Mouse (Mus musculus) MEL (cell line): ENCODE data around the gene Tmprss13. TPM values are rescaled to one million over a fixed set of nuclear protein-coding genes. Genes with fewer than 3 reads are reported as not detected.

ENCODE experiments used
- DNase-seq: peaks from one replicate; pipeline ENCODE4 v3.0.0; 2011; ENCODE audit warnings: low read depth, low spot score
- H3K27ac ChIP-seq: 2 replicates; pipeline ENCODE4 v1.5.1; 2012; ENCODE audit warnings: low read depth, mild to moderate bottlenecking, control low read depth, low read length, moderate library complexity; ENCODE audit not compliant: control insufficient read depth
- H3K27me3 ChIP-seq, 2 experiments: fragments of 150-350 bp in 1 of 2; sonication (generic) in 1 of 2; 2 replicates each; pipeline ENCODE4 v1.6.1; 2012; ENCODE audit warnings: low read length in 2 of 2, mild to moderate bottlenecking in 2 of 2, improper control_type of control experiment in 1 of 2, moderate library complexity in 1 of 2; ENCODE audit not compliant: insufficient read depth in 2 of 2, control insufficient read depth in 1 of 2
- H3K36me3 ChIP-seq, 2 experiments: 2 replicates each; pipeline ENCODE4 v1.6.1; 2012 to 2014; ENCODE audit warnings: low read length in 2 of 2, improper control_type of control experiment in 1 of 2, inconsistent platforms in 1 of 2, mild to moderate bottlenecking in 1 of 2; ENCODE audit not compliant: insufficient read depth in 2 of 2, control insufficient read depth in 1 of 2
- H3K4me1 ChIP-seq, 2 experiments: fragments of 150-350 bp in 1 of 2; sonication (generic) in 1 of 2; 2 replicates each; pipeline ENCODE4 v1.6.1; 2012; ENCODE audit warnings: low read length in 2 of 2, improper control_type of control experiment in 1 of 2, mild to moderate bottlenecking in 1 of 2; ENCODE audit not compliant: insufficient read depth in 2 of 2, control insufficient read depth in 1 of 2
- H3K4me3 ChIP-seq, 2 experiments: fragments of 150-350 bp in 1 of 2; sonication (generic) in 1 of 2; 2 replicates each; pipeline ENCODE4 v1.5.1; 2012; ENCODE audit warnings: low read depth in 2 of 2, low read length in 2 of 2, mild to moderate bottlenecking in 2 of 2, moderate library complexity in 2 of 2, control low read depth in 1 of 2, improper control_type of control experiment in 1 of 2; ENCODE audit not compliant: control insufficient read depth in 1 of 2, insufficient read depth in 1 of 2
- H3K79me2 ChIP-seq: 2 replicates; pipeline ENCODE4 v1.6.1; 2012; ENCODE audit warnings: mild to moderate bottlenecking, low read length, moderate library complexity; ENCODE audit not compliant: control insufficient read depth, poor library complexity, insufficient read depth
- H3K9ac ChIP-seq: 2 replicates; pipeline ENCODE4 v1.6.1; 2012; ENCODE audit warnings: low read depth, mild to moderate bottlenecking, control low read depth, low read length, moderate library complexity; ENCODE audit not compliant: control insufficient read depth, poor library complexity, severe bottlenecking
- H3K9me3 ChIP-seq: fragments of 150-350 bp; sonication (generic); replicated peaks from 2 replicates; pipeline ENCODE4 v1.6.1; 2012; ENCODE audit warnings: mild to moderate bottlenecking, low read length, improper control_type of control experiment, moderate library complexity; ENCODE audit not compliant: insufficient read depth
- BHLHE40 ChIP-seq: IDR thresholded peaks from 2 replicates; pipeline ENCODE4 v1.6.1; 2012; ENCODE audit warnings: low read depth, mild to moderate bottlenecking, inconsistent platforms, low read length, improper control_type of control experiment, borderline replicate concordance
- CHD2 ChIP-seq: IDR thresholded peaks from 2 replicates; pipeline ENCODE4 v1.6.1; 2011; ENCODE audit warnings: low read length, improper control_type of control experiment
- CTCF ChIP-seq, 3 experiments: IDR thresholded peaks in 2 of 3; conservative IDR thresholded peaks in 1 of 3; 2 replicates each; pipeline ENCODE4 v1.5.1; 2011 to 2012; ENCODE audit warnings: low read length in 3 of 3, low read depth in 2 of 3, mild to moderate bottlenecking in 2 of 3, improper control_type of control experiment in 1 of 3, inconsistent platforms in 1 of 3, mixed read lengths in 1 of 3, moderate library complexity in 1 of 3; ENCODE audit not compliant: control insufficient read depth in 1 of 3, insufficient read depth in 1 of 3, poor library complexity in 1 of 3, severe bottlenecking in 1 of 3
- E2F4 ChIP-seq: IDR thresholded peaks from 2 replicates; pipeline ENCODE4 v1.6.1; 2011; ENCODE audit warnings: low read depth, low read length, improper control_type of control experiment, borderline replicate concordance
- EP300 ChIP-seq, 2 experiments: IDR thresholded peaks; 2 replicates each; pipeline ENCODE4 v1.6.1; 2011; ENCODE audit warnings: improper control_type of control experiment in 2 of 2, low read length in 2 of 2, low read depth in 1 of 2, mild to moderate bottlenecking in 1 of 2
- ETS1 ChIP-seq: IDR thresholded peaks from 2 replicates; pipeline ENCODE4 v1.6.1; 2012; ENCODE audit warnings: low read depth, mild to moderate bottlenecking, inconsistent platforms, low read length, improper control_type of control experiment, moderate library complexity
- GATA1 ChIP-seq: IDR thresholded peaks from 2 replicates; pipeline ENCODE4 v1.6.1; 2011; ENCODE audit warnings: low read depth, low read length, improper control_type of control experiment
- HCFC1 ChIP-seq: IDR thresholded peaks from 2 replicates; pipeline ENCODE4 v1.6.1; 2012; ENCODE audit warnings: low read depth, mild to moderate bottlenecking, inconsistent platforms, low read length, improper control_type of control experiment, moderate library complexity
- JUND ChIP-seq: IDR thresholded peaks from 2 replicates; pipeline ENCODE4 v1.6.1; 2011; ENCODE audit warnings: low read depth, mild to moderate bottlenecking, improper control_type of control experiment, low read length
- KAT2A ChIP-seq: conservative IDR thresholded peaks from 2 replicates; pipeline ENCODE4 v1.6.1; 2012; ENCODE audit warnings: low read depth, low read length, improper control_type of control experiment, inconsistent platforms
- MAFK ChIP-seq: IDR thresholded peaks from 2 replicates; pipeline ENCODE4 v1.6.1; 2011; ENCODE audit warnings: low read depth, mild to moderate bottlenecking, low read length, improper control_type of control experiment, borderline replicate concordance
- MAX ChIP-seq: IDR thresholded peaks from 2 replicates; pipeline ENCODE4 v1.6.1; 2011; ENCODE audit warnings: low read length, improper control_type of control experiment
- MAZ ChIP-seq: IDR thresholded peaks from 2 replicates; pipeline ENCODE4 v1.6.1; 2012; ENCODE audit warnings: low read depth, mild to moderate bottlenecking, inconsistent platforms, low read length, improper control_type of control experiment
- MXI1 ChIP-seq: IDR thresholded peaks from 2 replicates; pipeline ENCODE4 v1.6.1; 2011; ENCODE audit warnings: mild to moderate bottlenecking, low read depth, low read length, improper control_type of control experiment
- MYC ChIP-seq: IDR thresholded peaks from 2 replicates; pipeline ENCODE4 v1.6.1; 2011; ENCODE audit warnings: low read depth, mild to moderate bottlenecking, low read length, improper control_type of control experiment, moderate library complexity
- NRF1 ChIP-seq: IDR thresholded peaks from 2 replicates; pipeline ENCODE4 v1.6.1; 2014; ENCODE audit warnings: low read depth, mild to moderate bottlenecking, inconsistent platforms, low read length, improper control_type of control experiment, moderate library complexity; ENCODE audit not compliant: poor library complexity, insufficient read depth, severe bottlenecking
- POLR2A ChIP-seq, 2 experiments: IDR thresholded peaks; 2 replicates each; pipeline ENCODE4 v1.6.1; 2011 to 2012; ENCODE audit warnings: low read length in 2 of 2, mild to moderate bottlenecking in 2 of 2, control low read depth in 1 of 2, improper control_type of control experiment in 1 of 2, low read depth in 1 of 2, moderate library complexity in 1 of 2; ENCODE audit not compliant: control insufficient read depth in 1 of 2, insufficient read depth in 1 of 2, poor library complexity in 1 of 2
- POLR2AphosphoS5 ChIP-seq: IDR thresholded peaks from 2 replicates; pipeline ENCODE4 v1.6.1; 2012; ENCODE audit warnings: low read depth, borderline replicate concordance, mild to moderate bottlenecking, inconsistent platforms, low read length, moderate library complexity, mixed read lengths
- RAD21 ChIP-seq: IDR thresholded peaks from 2 replicates; pipeline ENCODE4 v1.6.1; 2011; ENCODE audit warnings: mild to moderate bottlenecking, low read depth, low read length, improper control_type of control experiment
- SIN3A ChIP-seq: IDR thresholded peaks from 2 replicates; pipeline ENCODE4 v1.6.1; 2012; ENCODE audit warnings: low read length, improper control_type of control experiment, inconsistent platforms
- SMC3 ChIP-seq: IDR thresholded peaks from 2 replicates; pipeline ENCODE4 v1.6.1; 2011; ENCODE audit warnings: low read depth, low read length, improper control_type of control experiment
- TAL1 ChIP-seq: IDR thresholded peaks from 2 replicates; pipeline ENCODE4 v1.6.1; 2012; ENCODE audit warnings: mild to moderate bottlenecking, inconsistent platforms, low read length, moderate library complexity, mixed read lengths
- USF1 ChIP-seq: IDR thresholded peaks from 2 replicates; pipeline ENCODE4 v1.6.1; 2014; ENCODE audit warnings: low read depth, mild to moderate bottlenecking, inconsistent platforms, low read length, improper control_type of control experiment, moderate library complexity
- USF2 ChIP-seq, 2 experiments: IDR thresholded peaks; 2 replicates each; pipeline ENCODE4 v1.6.1; 2011 to 2012; ENCODE audit warnings: improper control_type of control experiment in 2 of 2, low read length in 2 of 2, borderline replicate concordance in 1 of 2, inconsistent platforms in 1 of 2, low read depth in 1 of 2, mild to moderate bottlenecking in 1 of 2; ENCODE audit not compliant: insufficient read depth in 1 of 2
- ZC3H11A ChIP-seq: IDR thresholded peaks from 2 replicates; pipeline ENCODE4 v1.6.1; 2012; ENCODE audit warnings: low read depth, mild to moderate bottlenecking, inconsistent platforms, low read length, improper control_type of control experiment
- ZKSCAN1 ChIP-seq: IDR thresholded peaks from 2 replicates; pipeline ENCODE4 v1.6.1; 2012; ENCODE audit warnings: low read depth, mild to moderate bottlenecking, inconsistent platforms, low read length, improper control_type of control experiment, moderate library complexity
- ZNF384 ChIP-seq: IDR thresholded peaks from 2 replicates; pipeline ENCODE4 v1.6.1; 2012; ENCODE audit warnings: low read depth, mild to moderate bottlenecking, inconsistent platforms, low read length, improper control_type of control experiment
- polyA plus RNA-seq, 2 experiments: library from polyadenylated mRNA; stranded (reverse) in 1 of 2; unstranded in 1 of 2; fragments of >175 nt in 1 of 2; fragments of >200 nt in 1 of 2; gene quantifications; 2 replicates each; pipeline versions ENCODE4 v1.2.1 to v1.2.4; 2012; ENCODE audit warnings: low replicate concordance in 2 of 2, low read depth in 1 of 2; ENCODE audit not compliant: insufficient read length in 2 of 2, insufficient read depth in 1 of 2, missing spikeins in 1 of 2
- total RNA-seq: library from RNA; depleted of rRNA; stranded (reverse); fragments of 300-350 nt; gene quantifications from 2 replicates; pipeline ENCODE4 v1.2.3, GENCODE M21; 2012

Tmprss13 gene
- total and polyA plus RNA-seq, 3 experiments: not detected

GRCm38 (mm10) chr9:45386698-45387097 lies 67.8 kb downstream of the Tmprss13 start:
- peak; percentile 67 for DNase-seq
- no peak for TF ChIP-seq ZKSCAN1
- 0 out of 2 replicates have a peak, but pooled peaks have one; percentile 11 for TF ChIP-seq ZC3H11A
- TF ChIP-seq SIN3A: no peak
- TF ChIP-seq HCFC1: no peak
- no peak for TF ChIP-seq JUND
- peak; percentile 85 for TF ChIP-seq ZNF384
- no peak for TF ChIP-seq USF2 (IDR thresholded peaks at IDR 0.05; ENCODE audit: borderline replicate concordance in 1 of 2, insufficient read depth in 1 of 2, low read depth in 1 of 2, low read length in 2 of 2)
- no peak for TF ChIP-seq CHD2
- TF ChIP-seq MYC: 0 out of 2 replicates have a peak, but pooled peaks have one; percentile 15
- TF ChIP-seq GATA1: peak; percentile 25; the same call in 1 of the 2 replicates
- peak in 1 of 2 experiments; percentile 44; a peak in 2 of 4 replicates for TF ChIP-seq EP300 (IDR thresholded peaks at IDR 0.05; ENCODE audit: low read depth in 1 of 2, low read length in 2 of 2)
- peak; percentile 27 for TF ChIP-seq SMC3
- 0 out of 2 replicates have a peak, but pooled peaks have one; percentile 22 for TF ChIP-seq ETS1
- TF ChIP-seq, all 39 proteins: peak for 7
- H3K27me3 ChIP-seq: no peaks in the 10 kb centered on the region; a peak in 2 of 4 replicates
- H3K9ac ChIP-seq: no peak overlapping the region
- no peaks in the 10 kb centered on the region; a peak in 1 of 4 replicates for H3K4me1 ChIP-seq
- H3K36me3 ChIP-seq: 0 out of 4 replicates have a peak, but pooled peaks cover 0 to 2% of the 10 kb centered on the region in 2 experiments
- no peak overlapping the region for H3K27ac ChIP-seq
- no peak overlapping the region for H3K4me3 ChIP-seq
- no peaks in the 10 kb centered on the region for H3K9me3 ChIP-seq
- H3K79me2 ChIP-seq: no peaks in the 10 kb centered on the region

GRCm38 (mm10) chr9:45388385-45388994 lies 69.6 kb downstream of the Tmprss13 start:
- Histone ChIP-seq H3K4me3 (no peak overlapping the region), H3K4me1 (no peaks in the 10 kb centered on the region; a peak in 1 of 4 replicates), H3K27ac (no peak overlapping the region), H3K27me3 (no peaks in the 10 kb centered on the region; a peak in 1 of 4 replicates), H3K9me3 (no peaks in the 10 kb centered on the region), H3K9ac (no peak overlapping the region), H3K79me2 (no peaks in the 10 kb centered on the region), H3K36me3 (0 out of 4 replicates have a peak, but pooled peaks cover 0 to 2% of the 10 kb centered on the region in 2 experiments)
- peak; percentile 83 for DNase-seq
- TF ChIP-seq POLR2A (IDR thresholded peaks at IDR 0.05; ENCODE audit: control insufficient read depth in 1 of 2, insufficient read depth in 1 of 2, low read depth in 1 of 2, low read length in 2 of 2, poor library complexity in 1 of 2) (no peak), NRF1 (no peak), BHLHE40 (no peak), SMC3 (peak; percentile 96), TAL1 (no peak), POLR2AphosphoS5 (no peak), ZC3H11A (peak; percentile 96), MXI1 (no peak), KAT2A (no peak), E2F4 (no peak), SIN3A (no peak), MAX (no peak), MAFK (no peak), EP300 (IDR thresholded peaks at IDR 0.05; ENCODE audit: low read depth in 1 of 2, low read length in 2 of 2) (no peak), ETS1 (no peak), ZKSCAN1 (no peak), USF1 (no peak), MAZ (no peak), CTCF (IDR thresholded peaks at IDR 0.05 in 2 of 3, conservative IDR thresholded peaks at IDR 0.05 in 1 of 3; ENCODE audit: control insufficient read depth in 1 of 3, insufficient read depth in 1 of 3, low read depth in 2 of 3, low read length in 3 of 3, poor library complexity in 1 of 3, severe bottlenecking in 1 of 3) (peak; percentile 92 to 95 (median 95)), RAD21 (peak; percentile 98)
